Mouse (Mus musculus): ENCODE data around the gene Herc6.
A peak's percentile ranks its signal among the peaks of the same experiment; 100 is the strongest.

Gene Herc6

GRCm38 (mm10) chr6:57570170-57570974, 10.4 kb upstream of the Herc6 start:
- ATAC-seq (ENCODE audit: insufficient number of reproducible peaks, low FRiP score, low TSS enrichment) = peak; percentile 61

GRCm38 (mm10) chr6:57571587-57571986, 9.2 kb upstream of the Herc6 start:
- no peak for ATAC-seq (ENCODE audit: insufficient number of reproducible peaks, low FRiP score, low TSS enrichment)

- no peak for ATAC-seq (ENCODE audit: insufficient number of reproducible peaks, low FRiP score, low TSS enrichment)
These were observed 795 bp downstream of the Herc6 start for GRCm38 (mm10) chr6:57581595-57581994.

GRCm38 (mm10) chr6:57582356-57582755, 1.6 kb downstream of the Herc6 start:
- no peak for ATAC-seq (ENCODE audit: insufficient number of reproducible peaks, low FRiP score, low TSS enrichment)

GRCm38 (mm10) chr6:57605546-57606307, 24.9 kb downstream of the Herc6 start:
- no peak for ATAC-seq (ENCODE audit: insufficient number of reproducible peaks, low FRiP score, low TSS enrichment)

- no peak for ATAC-seq (ENCODE audit: insufficient number of reproducible peaks, low FRiP score, low TSS enrichment)
These were observed 27.2 kb downstream of the Herc6 start for GRCm38 (mm10) chr6:57607999-57608398.

- no peak for ATAC-seq (ENCODE audit: insufficient number of reproducible peaks, low FRiP score, low TSS enrichment)
These were observed 28.8 kb downstream of the Herc6 start for GRCm38 (mm10) chr6:57609631-57610030.

- no peak for ATAC-seq (ENCODE audit: insufficient number of reproducible peaks, low FRiP score, low TSS enrichment)
These were observed 35.0 kb downstream of the Herc6 start for GRCm38 (mm10) chr6:57615788-57616187.

GRCm38 (mm10) chr6:57639531-57639930, 58.7 kb downstream of the Herc6 start:
- no peak for ATAC-seq (ENCODE audit: insufficient number of reproducible peaks, low FRiP score, low TSS enrichment)

GRCm38 (mm10) chr6:57641789-57642188, 61.0 kb downstream of the Herc6 start:
- ATAC-seq (ENCODE audit: insufficient number of reproducible peaks, low FRiP score, low TSS enrichment) = no peak

GRCm38 (mm10) chr6:57647256-57647655, 66.5 kb downstream of the Herc6 start:
- ATAC-seq (ENCODE audit: insufficient number of reproducible peaks, low FRiP score, low TSS enrichment) = no peak

- ATAC-seq (ENCODE audit: insufficient number of reproducible peaks, low FRiP score, low TSS enrichment) = no peak
These were observed 80.5 kb downstream of the Herc6 start for GRCm38 (mm10) chr6:57661295-57661694.

GRCm38 (mm10) chr6:57684156-57684555, 103.4 kb downstream of the Herc6 start:
- ATAC-seq (ENCODE audit: insufficient number of reproducible peaks, low FRiP score, low TSS enrichment) = no peak

GRCm38 (mm10) chr6:57691467-57692261, 110.9 kb downstream of the Herc6 start, which contains the start of gene Pyurf:
Gene Pyurf (minus strand): TSS chr6:57692078.
- peak; percentile 98 for ATAC-seq (ENCODE audit: insufficient number of reproducible peaks, low FRiP score, low TSS enrichment)

GRCm38 (mm10) chr6:57693116-57693515, 112.3 kb downstream of the Herc6 start:
- ATAC-seq (ENCODE audit: insufficient number of reproducible peaks, low FRiP score, low TSS enrichment) = no peak

- no peak for ATAC-seq (ENCODE audit: insufficient number of reproducible peaks, low FRiP score, low TSS enrichment)
These were observed 120.9 kb downstream of the Herc6 start for GRCm38 (mm10) chr6:57701686-57702085.

GRCm38 (mm10) chr6:57702376-57702742, 121.6 kb downstream of the Herc6 start, which contains the start of gene Lancl2:
Gene Lancl2 (plus strand): TSS chr6:57702540.
- ATAC-seq (ENCODE audit: insufficient number of reproducible peaks, low FRiP score, low TSS enrichment) = peak; percentile 23

- peak; percentile 97 for ATAC-seq (ENCODE audit: insufficient number of reproducible peaks, low FRiP score, low TSS enrichment)
These were observed 122.1 kb downstream of the Herc6 start for GRCm38 (mm10) chr6:57702743-57703499.

GRCm38 (mm10) chr6:57703703-57704102, 122.9 kb downstream of the Herc6 start:
- ATAC-seq (ENCODE audit: insufficient number of reproducible peaks, low FRiP score, low TSS enrichment) = peak; percentile 15

- ATAC-seq (ENCODE audit: insufficient number of reproducible peaks, low FRiP score, low TSS enrichment) = no peak
These were observed 125.9 kb downstream of the Herc6 start for GRCm38 (mm10) chr6:57706721-57707120.

Measured in cerebellum, adult (tissue).